Mouse (Mus musculus): ENCODE data around the gene Gadd45a.

The Gadd45a gene

GRCm38 (mm10) chr6:66985500-66985899 is 51.8 kb downstream of the Gadd45a start:
- no peak for DNase-seq (ENCODE audit: low spot score in 2 of 2)

All from frontal cortex, postnatal 14 days (tissue).